Mouse (Mus musculus) brain, embryonic 14.5 days (tissue): ENCODE data around the gene Grid1.

Experiments
- CTCF ChIP-seq: fragments of 200-500 bp; IDR thresholded peaks from 2 replicates; pipeline ENCODE4 v1.5.1; 2012; ENCODE audit warnings: inconsistent platforms, mild to moderate bottlenecking, moderate library complexity, borderline replicate concordance; ENCODE audit not compliant: insufficient read depth, insufficient read length; ENCODE audit errors: extremely low read depth
- POLR2A ChIP-seq: fragments of 200-500 bp; IDR thresholded peaks from 2 replicates; pipeline ENCODE4 v1.6.1; 2012; ENCODE audit warnings: mild to moderate bottlenecking, inconsistent platforms, borderline replicate concordance; ENCODE audit not compliant: poor library complexity, insufficient read depth, insufficient read length, severe bottlenecking; ENCODE audit errors: extremely low read depth

DNA sequence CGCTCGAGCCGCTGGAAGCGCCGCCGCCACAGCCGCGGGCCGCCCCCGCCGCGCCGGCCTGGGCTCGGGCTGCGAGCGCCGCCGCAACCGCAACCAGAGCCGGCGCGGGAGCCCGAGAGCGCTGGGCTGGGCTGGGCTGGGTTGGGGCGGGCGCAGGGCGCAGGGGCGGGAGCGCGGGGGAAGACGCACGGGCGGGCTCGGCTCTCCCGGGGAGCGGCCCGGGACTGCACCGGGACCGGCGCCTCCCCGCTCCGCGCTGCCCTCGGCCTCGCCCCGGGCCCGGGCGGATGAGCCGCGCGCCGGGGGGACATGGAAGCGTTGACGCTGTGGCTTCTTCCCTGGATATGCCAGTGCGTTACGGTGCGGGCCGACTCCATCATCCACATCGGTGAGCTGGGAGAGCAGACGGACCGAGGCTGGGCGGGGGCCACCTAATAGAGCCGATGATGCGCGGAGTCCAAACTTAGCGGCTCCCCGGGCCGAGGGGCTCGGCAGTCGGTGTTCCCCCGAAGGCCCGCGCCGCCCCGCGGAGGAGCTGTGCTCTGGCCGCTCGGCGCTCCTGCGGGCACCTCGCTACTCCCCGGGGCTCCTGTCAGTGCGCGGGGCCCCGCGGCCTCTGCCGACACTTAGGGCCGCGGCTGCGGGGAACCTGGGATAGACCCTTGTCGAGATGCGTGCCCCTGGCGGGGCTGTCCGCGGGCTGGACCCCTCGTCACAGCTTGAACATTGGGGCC lies at the start of gene Grid1:
- TF ChIP-seq CTCF (no peak), POLR2A (0 out of 2 replicates have a peak, but pooled peaks have one; percentile 28)
